Mouse (Mus musculus): ENCODE results near the gene Gm42688. TPM values are rescaled to one million over a fixed set of nuclear protein-coding genes. Genes with fewer than 3 reads are reported as not detected.

Gene Gm42688
- polyA plus RNA-seq, 1 experiment from 2014 or later: 3.5 TPM

DNA sequence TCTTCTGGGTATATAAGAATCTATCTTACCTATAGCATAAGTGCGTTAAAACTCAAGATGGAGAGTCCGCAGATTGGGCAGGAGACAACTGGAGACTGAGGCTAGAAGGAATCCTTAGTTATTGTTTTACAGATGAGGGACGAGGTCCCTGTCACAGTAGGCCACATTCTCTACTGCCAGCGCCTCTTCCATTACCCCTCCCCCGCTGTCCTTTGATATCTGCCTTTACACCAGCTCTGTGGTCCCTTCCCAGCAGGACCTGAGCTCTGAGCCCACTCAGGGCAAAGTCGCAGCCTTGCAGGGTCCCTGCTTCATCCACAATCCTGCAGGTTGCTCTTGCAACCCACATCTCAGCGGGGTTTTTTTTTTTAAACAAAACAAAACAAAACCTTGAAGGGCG, 33.2 kb upstream of the Gm42688 start:
- Histone ChIP-seq H3K4me3 (ENCODE audit: low read length) (peak overlapping the region; percentile 33; the same call in 1 of the 2 replicates), H3K27me3 (ENCODE audit: control insufficient read depth, insufficient read depth, low read length) (peaks cover 95% of the 10 kb centered on the region), H3K9me3 (ENCODE audit: control insufficient read depth, low read length) (no peaks in the 10 kb centered on the region), H3K4me2 (replicated peaks; ENCODE audit: low read depth, low read length) (peak overlapping the region; percentile 43; the same call in 1 of the 2 replicates), H3K27ac (ENCODE audit: low read depth, low read length) (no peak overlapping the region), H3K9ac (ENCODE audit: low read depth, low read length) (0 out of 2 replicates have a peak overlapping the region, but pooled peaks have one; percentile 18), H3K4me1 (ENCODE audit: control insufficient read depth, insufficient read depth, low read length) (peaks cover 14% of the 10 kb centered on the region), H3K36me3 (ENCODE audit: control insufficient read depth, insufficient read depth, low read length) (no peaks in the 10 kb centered on the region)
- WGBS: 5% methylated on average over 8 of the region's 8 CpGs
- ATAC-seq (ENCODE audit: low FRiP score, low TSS enrichment): no peak

DNA sequence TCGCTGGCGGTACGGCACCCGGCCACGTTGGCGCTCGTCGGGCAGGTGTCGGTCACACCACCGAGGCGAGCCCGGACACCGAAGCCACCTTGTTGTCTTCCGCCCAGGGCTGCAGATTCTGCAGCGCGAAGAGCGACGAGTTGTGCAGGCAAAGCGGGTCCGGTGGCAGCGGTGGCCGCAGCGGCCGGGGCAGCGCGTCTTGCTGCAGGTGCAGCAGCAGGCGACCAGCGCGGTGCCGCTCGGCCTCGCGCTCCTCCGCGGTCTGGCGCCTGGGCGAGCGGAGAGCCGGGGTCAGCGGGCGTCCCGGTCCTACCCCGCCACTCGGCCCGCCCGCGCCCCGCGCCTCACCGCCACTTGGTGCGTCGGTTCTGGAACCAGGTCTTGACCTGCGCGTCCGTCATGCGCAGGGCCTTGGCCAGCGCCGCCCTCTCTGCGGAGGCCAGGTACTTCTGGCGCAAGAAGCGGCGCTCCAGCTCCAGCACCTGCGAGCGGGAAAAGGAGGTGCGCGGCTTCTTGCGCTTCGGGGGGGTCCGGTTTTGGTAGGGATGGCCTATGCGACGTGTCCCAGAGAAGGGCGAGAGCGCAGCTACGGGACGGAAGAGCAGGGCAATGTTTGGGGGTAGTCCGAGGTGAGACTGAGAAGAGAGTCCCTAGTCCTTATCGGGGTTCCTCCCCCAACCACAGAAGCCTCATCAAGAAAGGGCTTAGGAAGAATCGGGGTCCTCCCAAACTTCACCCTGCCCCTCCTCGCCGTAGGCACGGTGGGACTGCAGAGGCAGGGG, 32.5 kb upstream of the Gm42688 start:
- no peak for ATAC-seq (ENCODE audit: low FRiP score, low TSS enrichment)
- peak overlapping the region; percentile 18; the same call in 1 of the 2 replicates for H3K9ac ChIP-seq (ENCODE audit: low read depth, low read length)
- H3K27me3 ChIP-seq (ENCODE audit: control insufficient read depth, insufficient read depth, low read length): peaks cover 93% of the 10 kb centered on the region
- no peak overlapping the region for H3K27ac ChIP-seq (ENCODE audit: low read depth, low read length)
- H3K36me3 ChIP-seq (ENCODE audit: control insufficient read depth, insufficient read depth, low read length): no peaks in the 10 kb centered on the region
- peaks cover 14% of the 10 kb centered on the region for H3K4me1 ChIP-seq (ENCODE audit: control insufficient read depth, insufficient read depth, low read length)
- H3K9me3 ChIP-seq (ENCODE audit: control insufficient read depth, low read length): no peaks in the 10 kb centered on the region
- H3K4me2 ChIP-seq (replicated peaks; ENCODE audit: low read depth, low read length): peak overlapping the region; percentile 43
- WGBS: under 1% methylated on average over 78 of the region's 81 CpGs
- peak overlapping the region; percentile 33 for H3K4me3 ChIP-seq (ENCODE audit: low read length)

DNA sequence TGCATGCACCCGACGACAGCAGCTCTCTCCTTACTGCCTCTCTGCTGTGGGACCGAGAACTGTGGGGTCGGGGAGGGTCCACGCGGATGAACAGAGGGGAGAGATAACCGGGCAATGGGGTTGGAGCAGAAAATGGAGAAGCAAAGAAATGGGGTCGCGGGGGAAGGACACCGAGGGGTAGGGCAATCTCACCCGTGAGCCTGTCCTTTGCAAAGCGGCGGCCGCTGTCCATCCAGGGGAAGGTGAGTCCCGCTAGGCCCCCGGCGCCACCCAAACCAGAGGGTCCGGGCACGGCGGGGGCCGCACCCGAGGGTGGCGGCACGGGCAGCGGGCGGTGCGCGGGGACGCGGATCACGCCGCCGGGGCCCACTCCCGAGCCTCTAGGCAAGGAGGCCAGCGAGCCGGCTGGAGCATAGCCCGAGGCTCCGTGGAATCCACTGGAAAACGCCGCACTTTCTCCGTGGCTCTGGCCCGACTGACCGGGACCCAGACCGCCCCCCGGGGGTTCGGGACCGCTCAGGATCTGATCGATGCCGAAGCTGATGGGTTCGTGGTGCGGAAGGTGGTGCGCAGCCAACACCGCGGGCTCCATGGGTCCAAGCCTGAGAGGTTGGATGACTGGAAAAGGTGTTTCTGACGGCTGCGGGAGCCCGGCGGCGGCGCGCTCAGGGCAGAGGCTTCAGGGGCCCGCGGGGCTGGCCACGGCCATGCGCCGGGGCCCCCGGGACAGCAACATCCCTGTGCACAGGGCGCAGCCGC, 31.8 kb upstream of the Gm42688 start:
- Histone ChIP-seq H3K27ac (ENCODE audit: low read depth, low read length) (no peak overlapping the region), H3K4me3 (ENCODE audit: low read length) (peak overlapping the region; percentile 33), H3K36me3 (ENCODE audit: control insufficient read depth, insufficient read depth, low read length) (no peaks in the 10 kb centered on the region), H3K4me2 (replicated peaks; ENCODE audit: low read depth, low read length) (peak overlapping the region; percentile 24), H3K9me3 (ENCODE audit: control insufficient read depth, low read length) (no peaks in the 10 kb centered on the region), H3K9ac (ENCODE audit: low read depth, low read length) (0 out of 2 replicates have a peak overlapping the region, but pooled peaks have one; percentile 8), H3K4me1 (ENCODE audit: control insufficient read depth, insufficient read depth, low read length) (peaks cover 14% of the 10 kb centered on the region), H3K27me3 (ENCODE audit: control insufficient read depth, insufficient read depth, low read length) (peaks cover 94% of the 10 kb centered on the region)
- WGBS: under 1% methylated on average over 67 of the region's 69 CpGs
- peak; percentile 8; the same call in 1 of the 2 replicates for ATAC-seq (ENCODE audit: low FRiP score, low TSS enrichment)

DNA sequence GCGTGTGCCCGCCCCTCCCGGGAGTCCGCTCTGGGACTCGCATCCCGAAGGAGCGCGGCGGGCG, 31.3 kb upstream of the Gm42688 start, which contains the start of gene Tlx2:
TSS of gene Tlx2 (minus strand) at position 47 of the 64 bp plus-strand sequence.
- no peaks in the 10 kb centered on the region for H3K36me3 ChIP-seq (ENCODE audit: control insufficient read depth, insufficient read depth, low read length)
- H3K9ac ChIP-seq (ENCODE audit: low read depth, low read length): 0 out of 2 replicates have a peak within 1 kb of the TSS, but pooled peaks have one; percentile 18
- no peak within 1 kb of the TSS for H3K27ac ChIP-seq (ENCODE audit: low read depth, low read length)
- no peaks in the 10 kb centered on the region for H3K9me3 ChIP-seq (ENCODE audit: control insufficient read depth, low read length)
- peaks cover 93% of the 10 kb centered on the region for H3K27me3 ChIP-seq (ENCODE audit: control insufficient read depth, insufficient read depth, low read length)
- peak within 1 kb of the TSS; percentile 33 for H3K4me3 ChIP-seq (ENCODE audit: low read length)
- 1% methylated on average over 10 of the region's 10 CpGs for WGBS
- ATAC-seq (ENCODE audit: low FRiP score, low TSS enrichment): no peak
- H3K4me1 ChIP-seq (ENCODE audit: control insufficient read depth, insufficient read depth, low read length): peaks cover 14% of the 10 kb centered on the region
- H3K4me2 ChIP-seq (replicated peaks; ENCODE audit: low read depth, low read length): peak within 1 kb of the TSS; percentile 43

DNA sequence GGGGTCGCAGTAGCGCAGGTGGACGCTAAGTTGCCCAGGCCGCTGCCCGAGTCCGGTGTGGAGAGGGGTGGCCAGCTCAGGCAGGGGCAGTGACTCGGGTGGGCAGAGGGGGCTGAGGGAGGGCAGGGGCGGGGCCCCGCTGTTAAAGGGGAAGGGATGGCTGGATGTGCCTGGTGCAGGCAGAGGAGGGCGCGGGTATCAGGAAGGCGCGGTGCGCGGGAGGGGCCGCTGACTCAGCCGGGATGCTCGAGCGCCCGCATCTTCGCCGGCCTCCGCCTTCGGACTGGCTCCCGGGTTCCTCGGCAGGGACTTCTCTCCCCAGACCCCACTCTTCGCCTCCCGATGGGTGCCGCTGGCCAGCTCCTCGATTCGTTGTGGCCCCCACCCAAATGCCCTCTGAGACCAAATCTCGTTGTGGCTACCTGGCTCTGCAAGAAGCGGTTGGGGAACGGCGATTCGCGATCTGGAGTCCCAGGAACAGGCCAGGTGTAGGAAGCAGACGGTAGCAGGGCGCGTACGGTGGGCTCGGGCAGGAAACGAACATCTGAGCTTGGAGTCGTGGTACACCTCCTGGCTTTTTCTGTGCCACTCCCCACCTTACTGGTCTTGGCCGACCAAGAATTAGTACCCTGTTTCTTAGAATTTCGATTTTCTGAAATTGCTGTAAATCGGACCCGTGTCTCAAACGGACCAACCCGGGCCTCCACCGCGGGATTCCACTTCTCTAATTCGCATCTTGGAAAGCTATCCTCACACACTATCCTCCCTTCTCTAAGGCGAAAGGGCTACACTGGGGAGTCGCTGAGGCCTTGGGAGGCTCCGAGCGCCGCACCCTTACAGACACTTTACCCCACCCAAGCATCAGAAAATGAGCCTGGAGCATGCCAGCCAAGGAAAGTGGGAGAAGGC, 30.9 kb upstream of the Gm42688 start:
- Histone ChIP-seq H3K9ac (ENCODE audit: low read depth, low read length) (0 out of 2 replicates have a peak overlapping the region, but pooled peaks have one; percentile 8), H3K9me3 (ENCODE audit: control insufficient read depth, low read length) (no peaks in the 10 kb centered on the region), H3K36me3 (ENCODE audit: control insufficient read depth, insufficient read depth, low read length) (no peaks in the 10 kb centered on the region), H3K27ac (ENCODE audit: low read depth, low read length) (no peak overlapping the region), H3K27me3 (ENCODE audit: control insufficient read depth, insufficient read depth, low read length) (peaks cover 89% of the 10 kb centered on the region), H3K4me2 (replicated peaks; ENCODE audit: low read depth, low read length) (peak overlapping the region; percentile 24), H3K4me1 (ENCODE audit: control insufficient read depth, insufficient read depth, low read length) (peaks cover 14% of the 10 kb centered on the region), H3K4me3 (ENCODE audit: low read length) (peak overlapping the region; percentile 33)
- WGBS: under 1% methylated on average over 55 of the region's 58 CpGs
- ATAC-seq (ENCODE audit: low FRiP score, low TSS enrichment): peak; percentile 36; the same call in 1 of the 2 replicates

DNA sequence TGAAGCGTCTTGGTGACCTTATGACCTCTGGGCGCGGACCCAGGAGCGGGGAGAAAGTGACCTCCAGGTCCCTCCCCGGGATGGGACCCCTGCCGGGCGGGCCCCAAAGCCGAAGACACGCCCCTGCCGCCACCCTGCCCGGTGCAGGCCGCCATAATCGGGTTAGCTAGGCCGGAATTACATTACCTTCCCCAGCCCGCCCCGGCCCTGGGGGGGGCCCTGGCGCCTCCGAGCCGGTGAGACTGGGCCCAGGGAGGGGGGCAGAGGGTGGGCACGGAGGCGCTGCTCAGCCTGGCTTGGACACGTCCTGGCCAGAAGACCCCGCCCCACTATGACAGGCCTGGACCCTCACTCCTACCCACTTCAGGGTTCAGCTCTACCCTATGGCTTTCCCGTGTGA, 30.2 kb upstream of the Gm42688 start:
- Histone ChIP-seq H3K27ac (ENCODE audit: low read depth, low read length) (no peak overlapping the region), H3K4me3 (ENCODE audit: low read length) (peak overlapping the region; percentile 33), H3K36me3 (ENCODE audit: control insufficient read depth, insufficient read depth, low read length) (no peaks in the 10 kb centered on the region), H3K9me3 (ENCODE audit: control insufficient read depth, low read length) (no peaks in the 10 kb centered on the region), H3K4me1 (ENCODE audit: control insufficient read depth, insufficient read depth, low read length) (peaks cover 14% of the 10 kb centered on the region), H3K27me3 (ENCODE audit: control insufficient read depth, insufficient read depth, low read length) (peaks cover 88% of the 10 kb centered on the region), H3K9ac (ENCODE audit: low read depth, low read length) (no peak overlapping the region), H3K4me2 (replicated peaks; ENCODE audit: low read depth, low read length) (no peak overlapping the region)
- peak; percentile 40; the same call in 1 of the 2 replicates for ATAC-seq (ENCODE audit: low FRiP score, low TSS enrichment)
- under 1% methylated on average over 23 of the region's 24 CpGs for WGBS

DNA sequence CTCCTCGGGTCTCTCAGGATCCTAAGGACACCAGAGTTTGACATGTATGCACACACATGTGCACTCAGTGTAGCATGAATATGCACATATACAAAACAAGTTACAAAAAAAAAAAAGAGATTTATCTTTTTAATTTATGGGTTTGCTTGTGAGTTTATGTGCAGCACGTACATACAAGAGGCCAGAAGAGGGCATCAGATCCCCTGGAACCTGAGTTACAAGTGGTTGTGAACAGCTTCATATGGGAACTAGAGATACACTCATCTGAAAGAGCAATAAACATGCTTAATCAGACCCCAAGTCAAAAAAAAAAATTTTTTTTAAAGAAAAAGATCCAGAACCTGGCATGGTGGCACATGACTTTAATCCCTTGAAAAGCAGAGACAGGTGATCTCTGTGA, 26.4 kb upstream of the Gm42688 start:
- H3K4me1 ChIP-seq (ENCODE audit: control insufficient read depth, insufficient read depth, low read length): peaks cover 19% of the 10 kb centered on the region
- H3K9ac ChIP-seq (ENCODE audit: low read depth, low read length): no peak overlapping the region
- no peak overlapping the region for H3K27ac ChIP-seq (ENCODE audit: low read depth, low read length)
- H3K9me3 ChIP-seq (ENCODE audit: control insufficient read depth, low read length): no peaks in the 10 kb centered on the region
- H3K4me3 ChIP-seq (ENCODE audit: low read length): no peak overlapping the region
- peaks cover 52% of the 10 kb centered on the region for H3K27me3 ChIP-seq (ENCODE audit: control insufficient read depth, insufficient read depth, low read length)
- H3K36me3 ChIP-seq (ENCODE audit: control insufficient read depth, insufficient read depth, low read length): peaks cover 3% of the 10 kb centered on the region; the same call in 1 of the 2 replicates
- H3K4me2 ChIP-seq (replicated peaks; ENCODE audit: low read depth, low read length): no peak overlapping the region
- WGBS: 35% methylated on average over 2 of the region's 2 CpGs
- ATAC-seq (ENCODE audit: low FRiP score, low TSS enrichment): no peak

DNA sequence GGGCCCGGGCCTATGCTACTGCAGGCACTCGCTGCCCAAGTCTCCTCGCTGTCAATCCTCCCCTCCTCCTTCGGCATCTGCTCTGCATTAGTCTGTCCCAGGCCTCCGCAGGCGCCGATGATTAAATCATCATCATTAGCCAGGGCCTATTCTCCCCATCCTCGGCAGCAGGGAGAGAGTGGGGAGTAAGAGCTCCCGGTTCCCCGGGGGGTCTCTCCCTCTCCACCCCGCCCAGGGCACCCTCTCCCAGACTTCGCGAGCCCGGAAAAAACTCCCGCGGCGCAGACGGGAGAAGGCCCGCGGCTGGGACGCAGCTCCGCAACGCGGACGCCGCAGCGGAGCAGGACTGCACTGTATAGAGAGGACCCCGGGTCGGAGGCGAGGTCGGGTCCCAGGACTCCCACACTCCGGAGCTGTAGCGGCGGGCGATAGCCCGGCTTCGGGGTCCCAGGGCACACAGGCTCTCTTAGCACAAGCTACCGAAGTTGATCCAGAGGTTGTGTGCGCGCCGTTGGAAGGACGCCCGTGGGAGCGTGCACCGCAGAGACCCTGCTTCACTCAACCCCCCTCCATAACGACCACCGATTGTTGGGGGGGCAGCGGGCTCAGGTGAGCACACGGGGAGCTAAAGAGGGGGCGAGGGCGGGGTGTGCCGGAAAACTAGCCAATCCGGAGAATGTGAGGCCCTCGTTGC, 23.6 kb upstream of the Gm42688 start, which contains the start of gene Pcgf1:
TSS of gene Pcgf1 (plus strand) at position 240 of the 694 bp plus-strand sequence.
- peak within 1 kb of the TSS; percentile 85 for H3K27ac ChIP-seq (ENCODE audit: low read depth, low read length)
- H3K4me1 ChIP-seq (ENCODE audit: control insufficient read depth, insufficient read depth, low read length): peaks cover 11% of the 10 kb centered on the region
- under 1% methylated on average over 53 of the region's 54 CpGs for WGBS
- H3K4me3 ChIP-seq (ENCODE audit: low read length): peak within 1 kb of the TSS; percentile 75
- H3K9me3 ChIP-seq (ENCODE audit: control insufficient read depth, low read length): no peaks in the 10 kb centered on the region
- peaks cover 26% of the 10 kb centered on the region for H3K27me3 ChIP-seq (ENCODE audit: control insufficient read depth, insufficient read depth, low read length)
- H3K36me3 ChIP-seq (ENCODE audit: control insufficient read depth, insufficient read depth, low read length): peaks cover 16% of the 10 kb centered on the region
- H3K9ac ChIP-seq (ENCODE audit: low read depth, low read length): peak within 1 kb of the TSS; percentile 87
- H3K4me2 ChIP-seq (replicated peaks; ENCODE audit: low read depth, low read length): peak within 1 kb of the TSS; percentile 97
- ATAC-seq (ENCODE audit: low FRiP score, low TSS enrichment): peak; percentile 75
